Mouse (Mus musculus) ES-E14 (cell line): ENCODE measurements at regions not wholly inside any gene's neighbourhood (a gene's known extent, or its start where the extent isn't known, plus 50 kb on each side); places are given as distances from the start of the nearest gene placed in this dataset.

Experiments
- DNase-seq: peaks from one replicate; pipeline ENCODE4 v3.0.0-alpha.2; 2013; ENCODE audit warnings: low read depth, low spot score
- H3K27ac ChIP-seq: 2 replicates; pipeline ENCODE4 v1.5.1; 2012; ENCODE audit warnings: low read depth, mild to moderate bottlenecking, low read length, moderate library complexity, mixed read lengths; ENCODE audit not compliant: poor library complexity, insufficient read depth, severe bottlenecking
- H3K36me3 ChIP-seq: 2 replicates; pipeline ENCODE4 v1.6.1; 2012; ENCODE audit warnings: mild to moderate bottlenecking, low read length, moderate library complexity, mixed read lengths; ENCODE audit not compliant: control insufficient read depth, poor library complexity, insufficient read depth, severe bottlenecking
- H3K4me1 ChIP-seq, 2 experiments: fragments of 150-350 bp in 1 of 2; sonication (generic) in 1 of 2; 2 replicates each; pipeline ENCODE4 v1.6.1; 2012; ENCODE audit warnings: low read length in 2 of 2, mild to moderate bottlenecking in 1 of 2, mixed read lengths in 1 of 2; ENCODE audit not compliant: control insufficient read depth in 2 of 2, insufficient read depth in 2 of 2, poor library complexity in 1 of 2
- H3K4me3 ChIP-seq, 2 experiments: fragments of 150-350 bp in 1 of 2; sonication (generic) in 1 of 2; 2 replicates each; pipeline ENCODE4 v1.5.1; 2012; ENCODE audit warnings: low read length in 2 of 2, low read depth in 1 of 2, mild to moderate bottlenecking in 1 of 2, mixed read lengths in 1 of 2; ENCODE audit not compliant: insufficient read depth in 1 of 2, poor library complexity in 1 of 2, severe bottlenecking in 1 of 2
- H3K9ac ChIP-seq: 2 replicates; pipeline ENCODE4 v1.6.1; 2012; ENCODE audit warnings: low read depth, mild to moderate bottlenecking, low read length, mixed read lengths; ENCODE audit not compliant: poor library complexity, insufficient read depth, severe bottlenecking
- H3K9me3 ChIP-seq: fragments of 150-350 bp; sonication (generic); 2 replicates; pipeline ENCODE4 v1.6.1; 2012; ENCODE audit warnings: low read depth, mild to moderate bottlenecking, low read length; ENCODE audit not compliant: control insufficient read depth, insufficient read depth
- CHD2 ChIP-seq: IDR thresholded peaks from 2 replicates; pipeline ENCODE4 v1.6.1; 2014; ENCODE audit warnings: mild to moderate bottlenecking, low read depth, low read length, inconsistent platforms
- HCFC1 ChIP-seq: IDR thresholded peaks from 2 replicates; pipeline ENCODE4 v1.6.1; 2012; ENCODE audit warnings: low read length, inconsistent platforms, borderline replicate concordance; ENCODE audit not compliant: insufficient read depth
- MAFK ChIP-seq: IDR thresholded peaks from 2 replicates; pipeline ENCODE4 v1.6.1; 2014; ENCODE audit warnings: mild to moderate bottlenecking, low read depth, low read length, inconsistent platforms; ENCODE audit not compliant: insufficient read depth
- ZC3H11A ChIP-seq: IDR thresholded peaks from 2 replicates; pipeline ENCODE4 v1.6.1; 2012; ENCODE audit warnings: low read depth, mild to moderate bottlenecking, inconsistent platforms, low read length, borderline replicate concordance
- ZNF384 ChIP-seq: IDR thresholded peaks from 2 replicates; pipeline ENCODE4 v1.6.1; 2012; ENCODE audit warnings: low read depth, low read length, inconsistent platforms
- in situ Hi-C, 2 experiments: fragments of 600-800 bp; cut with MboI; formaldehyde crosslinking; loops; one replicate each; pipeline ENCODE4 v1.15.1; 2025; ENCODE audit warnings: low sequenced_read_pairs in 2 of 2, inconsistent platforms in 1 of 2; ENCODE audit not compliant: unreplicated experiment in 2 of 2

- Histone ChIP-seq H3K9me3 (no peaks in the 10 kb centered on the region), H3K27ac (no peak overlapping the region), H3K4me3 (no peak overlapping the region), H3K36me3 (no peaks in the 10 kb centered on the region), H3K9ac (no peak overlapping the region), H3K4me1 (no peaks in the 10 kb centered on the region)
- in situ Hi-C loops, result no loop called here
- TF ChIP-seq HCFC1, result no peak
- TF ChIP-seq CHD2, result no peak
- TF ChIP-seq ZNF384, result no peak
- TF ChIP-seq MAFK, result no peak
- no peak for TF ChIP-seq ZC3H11A
- no peak for DNase-seq
Measured at GRCm38 (mm10) chr3:9186364-9187120, 423.3 kb downstream of the Zfp704 start.

- Histone ChIP-seq H3K9ac (no peak overlapping the region), H3K9me3 (no peaks in the 10 kb centered on the region), H3K4me1 (no peaks in the 10 kb centered on the region), H3K4me3 (no peak overlapping the region), H3K36me3 (no peaks in the 10 kb centered on the region), H3K27ac (no peak overlapping the region)
- in situ Hi-C loops, result no loop called here
- DNase-seq, result no peak
- no peak for TF ChIP-seq ZC3H11A
- no peak for TF ChIP-seq HCFC1
- no peak for TF ChIP-seq MAFK
- no peak for TF ChIP-seq ZNF384
- TF ChIP-seq CHD2, result no peak
Measured at GRCm38 (mm10) chr3:9181576-9181975, 428.3 kb downstream of the Zfp704 start.

- Histone ChIP-seq H3K27ac (no peak overlapping the region), H3K9me3 (no peaks in the 10 kb centered on the region), H3K4me3 (no peak overlapping the region), H3K9ac (no peak overlapping the region), H3K36me3 (no peaks in the 10 kb centered on the region), H3K4me1 (no peaks in the 10 kb centered on the region)
- TF ChIP-seq MAFK (no peak), ZC3H11A (no peak), HCFC1 (no peak), ZNF384 (no peak), CHD2 (no peak)
- DNase-seq, result no peak
- in situ Hi-C loops, result no loop called here
Measured at GRCm38 (mm10) chr3:9179641-9180040, 430.2 kb downstream of the Zfp704 start.

- TF ChIP-seq MAFK (no peak), CHD2 (no peak), ZC3H11A (no peak), HCFC1 (no peak), ZNF384 (no peak)
- in situ Hi-C loops, result no loop called here
Measured at GRCm38 (mm10) chr3:9174517-9174832, 435.4 kb downstream of the Zfp704 start.

More at GRCm38 (mm10) chr3:9174517-9174832, 435.4 kb downstream of the Zfp704 start:
- DNase-seq, result no peak
- Histone ChIP-seq H3K4me3 (no peak overlapping the region), H3K9ac (no peak overlapping the region), H3K36me3 (no peaks in the 10 kb centered on the region), H3K4me1 (no peaks in the 10 kb centered on the region), H3K9me3 (no peaks in the 10 kb centered on the region), H3K27ac (no peak overlapping the region)
